Mouse (Mus musculus) kidney, adult 2 months (tissue): ENCODE results near the gene Serpinh1.

Source experiments
- CTCF ChIP-seq: fragments of 200-500 bp; conservative IDR thresholded peaks from 2 replicates; pipeline ENCODE4 v1.5.1; 2011; ENCODE audit warnings: low read depth, mild to moderate bottlenecking, control low read depth, low read length, moderate library complexity, mixed read lengths; ENCODE audit not compliant: insufficient read depth, insufficient read length
- POLR2A ChIP-seq: fragments of 200-500 bp; IDR thresholded peaks from one replicate; pipeline ENCODE4 v1.6.1; 2011; ENCODE audit warnings: low read depth, low read length, control low read depth

- TF ChIP-seq CTCF (no peak), POLR2A (no peak)
Observed at GRCm38 (mm10) chr7:99381214-99382087, 28.4 kb upstream of the Serpinh1 start, which contains the start of gene Gdpd5.
